Mouse (Mus musculus) neural tube, embryonic 11.5 days (tissue): ENCODE results near the gene Usp16. TPM values are rescaled to one million over a fixed set of nuclear protein-coding genes. Genes with fewer than 3 reads are reported as not detected.

Experiments used
- ATAC-seq: fragments of 200-750 bp; cut with Nextera tagmentation; 2 replicates; pipeline ENCODE4 v1.8.0; 2017; ENCODE audit warnings: moderate number of reproducible peaks, mild to moderate bottlenecking, moderate TSS enrichment, moderate library complexity; ENCODE audit not compliant: insufficient read depth, low FRiP score, low TSS enrichment
- DNase-seq: peaks from one replicate; pipeline ENCODE4 v3.0.0-alpha.2; 2015; ENCODE audit warnings: low spot score
- H3K27ac ChIP-seq: fragments of 300-500 bp; sonication (generic); 2 replicates; pipeline ENCODE4 v1.5.1; 2014; ENCODE audit warnings: low read depth, mild to moderate bottlenecking, low read length
- H3K27me3 ChIP-seq: fragments of 300-500 bp; sonication (generic); 2 replicates; pipeline ENCODE4 v1.6.1; 2014; ENCODE audit warnings: mild to moderate bottlenecking, low read length, mixed read lengths; ENCODE audit not compliant: control insufficient read depth, insufficient read depth
- H3K36me3 ChIP-seq: fragments of 300-500 bp; sonication (generic); 2 replicates; pipeline ENCODE4 v1.6.1; 2014; ENCODE audit warnings: mild to moderate bottlenecking, low read length, moderate library complexity, mixed read lengths; ENCODE audit not compliant: control insufficient read depth, insufficient read depth
- H3K4me1 ChIP-seq: fragments of 300-500 bp; sonication (generic); 2 replicates; pipeline ENCODE4 v1.6.1; 2014; ENCODE audit warnings: low read length, mixed read lengths; ENCODE audit not compliant: control insufficient read depth, insufficient read depth
- H3K4me2 ChIP-seq: fragments of 300-500 bp; sonication (generic); 2 replicates; pipeline ENCODE4 v1.6.1; 2014; ENCODE audit warnings: low read depth, mild to moderate bottlenecking, moderate library complexity
- H3K4me3 ChIP-seq: fragments of 300-500 bp; sonication (generic); 2 replicates; pipeline ENCODE4 v1.5.1; 2014; ENCODE audit warnings: low read depth, low read length
- H3K9ac ChIP-seq: fragments of 300-500 bp; sonication (generic); 2 replicates; pipeline ENCODE4 v1.6.1; 2014; ENCODE audit warnings: mild to moderate bottlenecking, low read length
- H3K9me3 ChIP-seq: fragments of 300-500 bp; sonication (generic); 2 replicates; pipeline ENCODE4 v1.6.1; 2016; ENCODE audit warnings: low read length; ENCODE audit not compliant: control insufficient read depth
- WGBS: fragments of 180-500 bp; shearing (Covaris S2); extraction: QIAGEN DNeasy Blood & Tissue Kit; methylation state at CpG from one replicate; pipeline ENCODE4 v1.1.7; 2014; 5-methylcytosine and 5-hydroxymethylcytosine counted together
- polyA plus RNA-seq: library from polyadenylated mRNA; unstranded; fragments of >200 nt; fragmentation: Nextera tagmentation; extraction: Ambion mirVana; gene quantifications from 2 replicates; pipeline ENCODE4 v1.2.1, GENCODE M21; 2014

The Usp16 gene
- polyA plus RNA-seq, 1 experiment from 2014 or later, result 51.4 TPM

DNA sequence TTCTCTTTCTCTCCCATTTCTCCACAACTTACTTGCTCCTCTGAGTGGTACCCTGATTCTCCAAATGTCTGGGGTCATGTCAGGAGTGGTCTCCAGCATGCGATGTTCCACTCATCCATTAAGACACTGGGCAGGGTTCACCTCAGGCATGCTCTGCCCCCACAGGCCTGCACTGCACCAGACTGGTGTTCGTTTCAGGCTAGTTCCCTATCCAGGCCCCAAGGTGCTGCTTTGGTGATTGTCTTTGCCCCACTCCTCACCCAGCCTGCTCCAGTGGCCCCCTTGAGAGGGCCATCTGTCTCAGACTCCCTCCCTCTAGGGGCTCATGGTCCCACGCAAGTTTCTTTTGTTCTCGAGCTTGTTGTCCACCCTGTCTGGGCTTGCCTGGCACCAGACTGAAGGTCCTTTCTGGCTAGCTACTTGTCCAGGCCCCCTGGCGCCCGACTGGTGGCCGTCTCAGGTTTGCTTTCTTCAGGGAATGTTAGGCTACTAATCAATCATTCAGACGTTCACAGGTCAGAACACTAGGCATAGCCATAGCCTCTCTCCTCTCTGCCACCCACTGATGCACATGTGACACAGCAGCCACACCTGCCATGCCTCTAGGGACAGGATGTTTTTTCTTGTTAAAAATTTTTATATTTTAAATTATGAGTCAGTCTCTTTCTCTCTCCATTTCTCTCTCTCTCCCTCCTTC lies 73.2 kb downstream of the Usp16 start:
- Histone ChIP-seq H3K9ac (no peak overlapping the region), H3K27ac (no peak overlapping the region), H3K4me3 (no peak overlapping the region), H3K4me1 (no peaks in the 10 kb centered on the region), H3K9me3 (no peaks in the 10 kb centered on the region), H3K4me2 (no peak overlapping the region), H3K27me3 (no peaks in the 10 kb centered on the region), H3K36me3 (no peaks in the 10 kb centered on the region)
- WGBS, result 62% methylated on average over 8 of the region's 8 CpGs
- DNase-seq (no peak), ATAC-seq (no peak)

DNA sequence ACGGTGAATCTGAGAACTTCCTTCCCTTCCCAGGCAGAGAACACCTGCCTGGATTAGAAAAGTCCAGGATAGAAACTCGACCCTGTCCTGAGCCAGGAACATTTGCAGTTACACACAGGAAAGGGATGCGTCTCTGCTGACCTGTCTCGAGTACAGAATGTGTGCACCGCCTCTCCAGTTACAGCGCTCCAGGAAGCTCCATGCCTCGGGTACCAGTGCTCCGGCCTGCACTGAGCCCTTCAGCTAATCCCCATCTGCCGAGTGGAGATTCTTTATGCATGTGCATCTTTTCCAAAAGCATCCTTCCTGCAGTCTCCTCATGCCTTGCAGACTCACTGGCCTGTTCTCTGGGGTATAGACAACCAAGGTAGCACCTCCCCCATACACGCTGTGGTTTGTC lies 74.3 kb downstream of the Usp16 start:
- ATAC-seq, result no peak
- Histone ChIP-seq H3K36me3 (no peaks in the 10 kb centered on the region), H3K27me3 (no peaks in the 10 kb centered on the region), H3K27ac (no peak overlapping the region), H3K9ac (no peak overlapping the region), H3K9me3 (no peaks in the 10 kb centered on the region), H3K4me2 (no peak overlapping the region), H3K4me3 (no peak overlapping the region), H3K4me1 (no peaks in the 10 kb centered on the region)
- WGBS, result 78% methylated on average over 10 of the region's 10 CpGs
- no peak for DNase-seq

Other genes with a start within 250 kb of the Usp16 start
- gene N6amt1, start 100.5 kb upstream of the Usp16 start, polyA plus RNA-seq, result 13.8 and 18.4 TPM in 2 replicates
- 34.6 and 35.9 TPM in 2 replicates for gene Ltn1, start 22.1 kb upstream of the Usp16 start, polyA plus RNA-seq
- 13.3 and 13.6 TPM in 2 replicates for gene Rwdd2b, start 14.1 kb upstream of the Usp16 start, polyA plus RNA-seq
- gene Cct8, start 41.2 kb downstream of the Usp16 start, polyA plus RNA-seq, result 664 and 680 TPM in 2 replicates
- gene Map3k7cl, start 98.6 kb downstream of the Usp16 start, polyA plus RNA-seq, result 0.15 TPM in 1 of 2 replicates, not detected in the other
- 23.0 and 23.6 TPM in 2 replicates for gene Bach1, start 244.2 kb downstream of the Usp16 start, polyA plus RNA-seq